Mouse (Mus musculus): ENCODE data around the gene Rcn3. TPM values are rescaled to one million over a fixed set of nuclear protein-coding genes. Genes with fewer than 3 reads are reported as not detected.

Gene Rcn3
- polyA plus RNA-seq, 1 experiment: 166 TPM

DNA sequence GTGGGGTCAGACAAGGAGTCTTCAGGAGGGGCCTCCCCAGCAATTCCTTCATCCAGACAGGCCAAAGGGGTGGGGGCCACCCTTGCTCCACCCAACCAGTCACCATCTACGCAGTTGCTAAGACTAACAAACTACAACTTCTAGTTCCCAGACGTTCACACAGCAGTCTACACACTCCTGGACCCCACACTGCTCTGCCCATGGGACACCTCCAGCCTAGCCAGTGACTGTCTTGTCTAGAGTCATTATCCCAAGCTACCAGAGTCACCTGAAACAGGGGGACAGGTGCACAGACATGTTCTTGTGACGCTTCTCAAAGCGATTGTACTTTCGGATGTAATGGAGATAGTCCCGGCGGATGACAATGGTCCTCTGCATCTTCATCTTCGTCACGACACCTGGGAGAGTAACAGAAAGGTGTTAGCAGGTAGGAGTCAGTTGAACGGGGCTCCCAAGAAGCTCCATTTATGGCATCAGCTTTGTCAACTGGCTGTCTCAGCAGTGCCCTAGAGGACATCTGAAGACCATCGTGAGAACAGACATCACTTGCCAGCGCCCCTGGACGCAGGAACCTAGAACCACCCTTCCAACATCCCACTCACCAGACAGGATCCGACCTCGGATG, 30.7 kb upstream of the Rcn3 start:
- H3K27me3 ChIP-seq (ENCODE audit: control insufficient read depth, insufficient read depth, insufficient read length): no peaks in the 10 kb centered on the region
- TF ChIP-seq CTCF (IDR thresholded peaks at IDR 0.05; ENCODE audit: control insufficient read depth, insufficient read depth, insufficient read length): no peak
- TF ChIP-seq CEBPB (IDR thresholded peaks at IDR 0.05; ENCODE audit: low read depth): no peak
- TF ChIP-seq MYOD1 (IDR thresholded peaks at IDR 0.05; ENCODE audit: control insufficient read depth, insufficient read length, low read depth): no peak
- TF ChIP-seq MAX (IDR thresholded peaks at IDR 0.05): no peak
- no peak for TF ChIP-seq USF1 (IDR thresholded peaks at IDR 0.05; ENCODE audit: low read depth)
- TF ChIP-seq MYOG (IDR thresholded peaks at IDR 0.05; ENCODE audit: control insufficient read depth, extremely low read depth, insufficient read length): no peak
- TF ChIP-seq FOSL1 (IDR thresholded peaks at IDR 0.05; ENCODE audit: insufficient read depth, low read length, poor library complexity, severe bottlenecking): no peak
- H3K36me3 ChIP-seq (ENCODE audit: control insufficient read depth, insufficient read depth): peaks cover 82% of the 10 kb centered on the region

DNA sequence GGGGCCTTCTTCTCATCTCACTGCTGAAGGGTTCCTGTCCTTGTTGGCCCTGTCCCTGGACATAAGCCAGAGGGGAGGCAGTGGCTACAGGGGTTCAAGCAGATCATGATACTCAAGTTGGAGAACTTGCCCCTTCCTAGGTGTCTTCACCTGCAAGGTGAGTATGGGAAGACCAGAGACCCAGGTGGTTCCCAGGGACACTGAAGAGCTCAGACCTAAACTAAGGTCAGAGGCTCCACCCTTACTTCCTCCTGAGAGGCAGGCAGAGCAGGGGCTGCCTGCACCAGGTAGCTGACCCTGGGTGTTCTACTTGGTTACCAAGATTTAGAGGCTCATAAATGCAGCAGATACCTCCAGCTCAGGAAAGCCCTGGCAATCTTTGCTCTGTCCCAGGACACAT, 29.9 kb upstream of the Rcn3 start:
- Histone ChIP-seq H3K79me2 (ENCODE audit: control insufficient read depth, insufficient read depth) (peaks cover 56% of the 10 kb centered on the region), H3K4me3 (ENCODE audit: insufficient read depth, poor library complexity, severe bottlenecking) (no peak overlapping the region), H3ac (ENCODE audit: control insufficient read depth, insufficient read length, low read depth) (peak overlapping the region; percentile 14), H3K27me3 (ENCODE audit: control insufficient read depth, insufficient read depth, insufficient read length) (no peaks in the 10 kb centered on the region), H3K79me3 (ENCODE audit: low read depth) (peaks cover 40% of the 10 kb centered on the region), H3K36me3 (ENCODE audit: control insufficient read depth, insufficient read depth) (peaks cover 75% of the 10 kb centered on the region)
- TF ChIP-seq MYOD1 (IDR thresholded peaks at IDR 0.05; ENCODE audit: control insufficient read depth, insufficient read length, low read depth) (no peak), USF1 (IDR thresholded peaks at IDR 0.05; ENCODE audit: low read depth) (no peak), MYOG (IDR thresholded peaks at IDR 0.05; ENCODE audit: control insufficient read depth, extremely low read depth, insufficient read length) (no peak), CEBPB (IDR thresholded peaks at IDR 0.05; ENCODE audit: low read depth) (no peak), FOSL1 (IDR thresholded peaks at IDR 0.05; ENCODE audit: insufficient read depth, low read length, poor library complexity, severe bottlenecking) (no peak), MAX (IDR thresholded peaks at IDR 0.05) (no peak), CTCF (IDR thresholded peaks at IDR 0.05; ENCODE audit: control insufficient read depth, insufficient read depth, insufficient read length) (no peak)

More for the DNA sequence above, 30.7 kb upstream of the Rcn3 start:
- Histone ChIP-seq H3ac (ENCODE audit: control insufficient read depth, insufficient read length, low read depth) (peak overlapping the region; percentile 32), H3K79me2 (ENCODE audit: control insufficient read depth, insufficient read depth) (peaks cover 63% of the 10 kb centered on the region), H3K79me3 (ENCODE audit: low read depth) (peaks cover 47% of the 10 kb centered on the region), H3K4me3 (ENCODE audit: insufficient read depth, poor library complexity, severe bottlenecking) (peak overlapping the region; percentile 95)

DNA sequence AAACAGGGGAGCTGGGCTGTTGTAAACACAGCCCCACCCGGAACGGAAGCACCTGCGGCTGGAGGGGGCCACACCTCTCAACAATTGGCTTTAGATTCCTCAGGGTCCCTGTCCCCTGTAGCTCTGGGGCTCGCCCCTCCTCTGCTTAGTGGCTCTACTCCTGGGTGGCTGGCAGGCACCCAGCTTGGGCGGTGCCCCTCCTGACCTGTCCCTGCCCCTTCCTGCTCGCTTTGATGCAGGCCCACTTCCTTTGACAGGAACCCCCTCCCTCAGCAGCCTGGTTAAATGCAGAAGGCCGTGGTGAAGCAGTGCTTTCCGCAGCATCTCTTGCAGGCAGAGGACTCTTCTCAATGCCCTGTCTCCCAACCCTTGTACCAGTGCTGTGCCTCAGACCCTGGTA, 29.4 kb upstream of the Rcn3 start:
- Histone ChIP-seq H3ac (ENCODE audit: control insufficient read depth, insufficient read length, low read depth) (peak overlapping the region; percentile 19), H3K36me3 (ENCODE audit: control insufficient read depth, insufficient read depth) (peaks cover 70% of the 10 kb centered on the region), H3K4me3 (ENCODE audit: insufficient read depth, poor library complexity, severe bottlenecking) (no peak overlapping the region), H3K27me3 (ENCODE audit: control insufficient read depth, insufficient read depth, insufficient read length) (no peaks in the 10 kb centered on the region), H3K79me2 (ENCODE audit: control insufficient read depth, insufficient read depth) (peaks cover 50% of the 10 kb centered on the region), H3K79me3 (ENCODE audit: low read depth) (peaks cover 34% of the 10 kb centered on the region)
- TF ChIP-seq FOSL1 (IDR thresholded peaks at IDR 0.05; ENCODE audit: insufficient read depth, low read length, poor library complexity, severe bottlenecking) (no peak), MAX (IDR thresholded peaks at IDR 0.05) (no peak), MYOD1 (IDR thresholded peaks at IDR 0.05; ENCODE audit: control insufficient read depth, insufficient read length, low read depth) (no peak), CEBPB (IDR thresholded peaks at IDR 0.05; ENCODE audit: low read depth) (no peak), MYOG (IDR thresholded peaks at IDR 0.05; ENCODE audit: control insufficient read depth, extremely low read depth, insufficient read length) (no peak), USF1 (IDR thresholded peaks at IDR 0.05; ENCODE audit: low read depth) (no peak), CTCF (IDR thresholded peaks at IDR 0.05; ENCODE audit: control insufficient read depth, insufficient read depth, insufficient read length) (no peak)

DNA sequence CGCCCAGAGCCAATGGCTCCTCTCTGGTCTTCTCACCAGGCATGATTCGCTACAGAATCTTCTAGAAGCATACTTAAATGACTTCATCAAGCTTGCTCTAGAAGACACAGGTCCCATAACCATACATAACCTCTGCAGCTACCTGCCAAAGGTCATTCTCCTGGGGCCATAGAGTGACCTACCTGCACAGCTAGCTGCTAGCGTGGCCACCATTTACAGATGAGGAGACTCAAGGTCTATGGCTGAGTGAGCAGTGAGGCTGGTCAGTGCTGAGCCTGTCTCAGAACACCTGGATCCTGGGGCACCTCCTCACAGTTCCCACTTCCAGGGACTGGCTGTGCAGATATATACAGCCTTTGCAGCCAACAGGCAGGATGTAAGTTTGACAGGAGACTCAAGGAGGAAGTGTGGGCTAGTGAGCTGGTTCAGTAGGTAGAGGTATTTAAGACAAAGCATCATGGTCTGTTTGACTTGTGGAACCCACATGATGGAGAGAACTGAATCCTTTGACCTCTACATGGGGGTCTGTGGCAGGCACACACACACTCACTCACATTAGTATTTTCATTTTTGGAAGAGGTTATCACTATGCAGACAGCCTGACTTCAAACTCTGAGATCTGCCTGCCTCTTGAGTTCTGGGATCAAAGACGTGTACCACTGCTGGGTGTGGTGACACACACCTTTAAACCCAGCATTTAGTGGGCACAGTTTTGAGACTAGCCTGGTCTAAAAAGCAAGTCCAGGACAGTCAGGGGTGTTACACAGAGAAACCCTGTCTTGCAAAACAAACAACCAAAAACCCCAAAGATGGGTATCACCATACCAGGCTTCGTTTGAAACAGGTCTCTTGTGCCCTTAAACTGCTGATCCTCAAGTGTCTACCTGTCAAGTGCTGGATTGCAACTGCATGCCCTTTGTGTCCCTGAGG, 28.0 kb upstream of the Rcn3 start:
- Histone ChIP-seq H3K79me2 (ENCODE audit: control insufficient read depth, insufficient read depth) (peaks cover 36% of the 10 kb centered on the region), H3K27me3 (ENCODE audit: control insufficient read depth, insufficient read depth, insufficient read length) (no peaks in the 10 kb centered on the region), H3ac (ENCODE audit: control insufficient read depth, insufficient read length, low read depth) (no peak overlapping the region), H3K36me3 (ENCODE audit: control insufficient read depth, insufficient read depth) (peaks cover 56% of the 10 kb centered on the region), H3K79me3 (ENCODE audit: low read depth) (peaks cover 24% of the 10 kb centered on the region), H3K4me3 (ENCODE audit: insufficient read depth, poor library complexity, severe bottlenecking) (no peak overlapping the region)
- no peak for TF ChIP-seq FOSL1 (IDR thresholded peaks at IDR 0.05; ENCODE audit: insufficient read depth, low read length, poor library complexity, severe bottlenecking)
- no peak for TF ChIP-seq CTCF (IDR thresholded peaks at IDR 0.05; ENCODE audit: control insufficient read depth, insufficient read depth, insufficient read length)
- no peak for TF ChIP-seq CEBPB (IDR thresholded peaks at IDR 0.05; ENCODE audit: low read depth)
- no peak for TF ChIP-seq MYOG (IDR thresholded peaks at IDR 0.05; ENCODE audit: control insufficient read depth, extremely low read depth, insufficient read length)
- TF ChIP-seq USF1 (IDR thresholded peaks at IDR 0.05; ENCODE audit: low read depth): no peak
- TF ChIP-seq MAX (IDR thresholded peaks at IDR 0.05): no peak
- TF ChIP-seq MYOD1 (IDR thresholded peaks at IDR 0.05; ENCODE audit: control insufficient read depth, insufficient read length, low read depth): no peak

DNA sequence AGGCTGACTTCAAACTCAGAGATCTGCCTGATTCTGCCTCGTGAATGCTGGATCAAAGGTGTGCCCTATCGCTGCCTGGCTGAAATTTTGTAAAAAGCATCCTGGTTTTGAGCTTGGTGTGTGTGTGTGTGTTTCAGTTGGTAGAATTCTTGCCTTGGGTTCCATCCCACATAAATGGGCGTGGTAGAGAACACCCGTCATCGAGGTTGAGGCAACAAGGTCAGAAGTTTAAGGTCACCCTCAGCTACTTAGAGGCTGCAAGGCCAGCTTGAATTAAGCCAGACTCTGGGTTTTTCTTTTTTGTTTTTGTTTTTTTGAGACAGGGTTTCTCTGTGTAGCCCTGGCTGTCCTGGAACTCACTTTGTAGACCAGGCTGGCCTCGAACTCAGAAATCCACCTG, 26.3 kb upstream of the Rcn3 start:
- TF ChIP-seq CTCF (IDR thresholded peaks at IDR 0.05; ENCODE audit: control insufficient read depth, insufficient read depth, insufficient read length) (no peak), CEBPB (IDR thresholded peaks at IDR 0.05; ENCODE audit: low read depth) (no peak), MAX (IDR thresholded peaks at IDR 0.05) (no peak)
- no peak overlapping the region for H3ac ChIP-seq (ENCODE audit: control insufficient read depth, insufficient read length, low read depth)
- H3K27me3 ChIP-seq (ENCODE audit: control insufficient read depth, insufficient read depth, insufficient read length): no peaks in the 10 kb centered on the region
- H3K36me3 ChIP-seq (ENCODE audit: control insufficient read depth, insufficient read depth): peaks cover 47% of the 10 kb centered on the region
- H3K79me3 ChIP-seq (ENCODE audit: low read depth): peaks cover 17% of the 10 kb centered on the region
- peaks cover 27% of the 10 kb centered on the region for H3K79me2 ChIP-seq (ENCODE audit: control insufficient read depth, insufficient read depth)
- H3K4me3 ChIP-seq (ENCODE audit: insufficient read depth, poor library complexity, severe bottlenecking): no peak overlapping the region
